Mouse (Mus musculus): Measurements from ENCODE around the gene Tent2. TPM values are rescaled to one million over a fixed set of nuclear protein-coding genes. Genes with fewer than 3 reads are reported as not detected.
"Not testable (repeated sequence)": the region's sequence is repeated elsewhere in the genome, so short reads cannot be mapped to it uniquely, and the experiment has no call there.

Gene Tent2
- 10 to 100 TPM; 26.2 to 34.8 TPM for total RNA-seq (2021)

GRCm38 (mm10) chr13:93191831-93192645, at the start of gene Tent2:
TSS of gene Tent2 (minus strand) at chr13:93192385.
- intact Hi-C loops (cut with DNase I), result loop anchor here (5.0 to 10.0 kb wide), 4 partner anchors 110 to 437 kb away; no protein-coding TSS in a partner anchor
- peak; percentile 94 to 98 for DNase-seq (ENCODE audit: low spot score in 2 of 2)

- DNase-seq (ENCODE audit: low spot score in 2 of 2), result peak in 1 of 2 experiments; percentile 18
- intact Hi-C loops (cut with DNase I), result loop anchor here (5.0 kb wide), 1 partner anchor 489 kb away; no protein-coding TSS in a partner anchor
These were observed 49.0 kb upstream of the Tent2 start for GRCm38 (mm10) chr13:93241180-93241579.

- no peak for DNase-seq (ENCODE audit: low spot score in 2 of 2)
- intact Hi-C loops (cut with DNase I), result no loop called here
These were observed 47.4 kb upstream of the Tent2 start for GRCm38 (mm10) chr13:93239561-93239960.

GRCm38 (mm10) chr13:93239134-93239533, 46.9 kb upstream of the Tent2 start:
- intact Hi-C loops (cut with DNase I), result no loop called here
- DNase-seq (ENCODE audit: low spot score in 2 of 2), result no peak

DNA sequence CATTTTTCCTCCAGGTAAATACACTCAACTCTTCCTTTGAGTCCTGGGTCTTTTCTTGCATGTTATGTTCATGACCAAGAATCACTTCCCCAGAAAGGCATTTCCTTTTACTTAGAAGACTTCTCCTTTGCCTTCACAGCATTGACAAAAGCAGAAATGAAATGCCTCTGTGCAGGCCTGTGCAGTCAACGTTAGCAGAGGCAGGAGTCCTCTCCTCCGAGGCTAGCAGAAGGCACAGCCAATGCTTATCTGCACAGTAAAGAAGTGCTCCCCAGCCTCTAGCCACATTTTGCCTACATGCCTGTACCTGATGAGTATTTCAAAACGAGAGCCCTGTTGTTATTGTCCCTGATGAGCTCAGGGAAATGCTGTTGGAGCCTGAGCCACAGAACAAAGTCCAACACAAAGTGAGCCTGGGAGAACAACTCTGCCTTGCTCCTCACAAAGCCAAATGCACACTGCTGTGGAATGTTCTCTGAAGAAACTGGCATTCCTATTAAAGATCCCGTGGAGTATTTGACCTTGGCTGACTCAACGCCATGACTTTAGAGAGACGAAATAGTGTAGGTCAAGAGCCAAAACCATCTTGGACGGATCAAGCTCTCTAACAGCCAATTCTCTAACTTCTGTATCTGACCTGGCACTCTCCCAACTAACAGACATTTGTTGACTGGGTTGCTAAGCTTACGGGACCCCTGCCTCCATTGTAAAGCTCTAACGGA, 45.7 kb upstream of the Tent2 start:
- DNase-seq (ENCODE audit: low spot score in 2 of 2), result no peak

DNA sequence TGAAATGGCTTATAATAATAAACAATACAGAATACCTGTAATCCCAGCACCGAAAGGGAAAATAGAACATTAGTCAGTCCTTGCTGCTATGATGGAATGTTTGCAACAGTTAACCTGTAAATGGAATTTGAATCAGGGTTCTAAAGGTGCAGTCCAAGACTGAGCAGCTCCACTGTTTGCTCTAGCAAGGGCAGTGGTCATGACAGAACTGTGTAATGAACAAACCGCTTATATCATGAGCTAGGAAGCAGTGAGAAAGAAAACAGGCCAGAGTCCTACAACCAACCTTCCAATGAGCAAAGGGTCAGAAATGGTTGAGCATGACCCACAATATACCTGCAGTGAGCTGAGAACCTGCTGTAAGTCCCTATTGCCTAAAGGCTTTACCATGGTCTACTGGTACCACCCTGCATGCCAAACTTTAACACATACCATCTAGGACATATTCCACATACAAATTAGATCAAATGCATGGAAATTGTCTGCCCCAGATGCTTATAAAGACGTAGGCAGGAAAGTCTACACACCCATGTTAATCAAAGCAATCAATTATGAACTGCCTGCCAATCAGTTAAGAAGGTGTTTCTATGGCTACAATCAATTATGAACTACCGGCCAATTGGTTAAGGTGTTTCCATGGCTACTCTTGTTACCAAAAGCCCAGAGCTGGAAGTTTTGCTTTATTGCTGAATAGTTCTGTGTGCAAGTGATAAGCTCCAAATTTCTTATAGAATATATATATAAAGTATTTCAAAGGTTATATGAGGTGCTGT, 42.3 kb upstream of the Tent2 start:
- DNase-seq (ENCODE audit: low spot score in 2 of 2), result no peak
- intact Hi-C loops (cut with DNase I), result no loop called here

More for the DNA sequence above, 45.7 kb upstream of the Tent2 start:
- intact Hi-C loops (cut with DNase I), result no loop called here

DNA sequence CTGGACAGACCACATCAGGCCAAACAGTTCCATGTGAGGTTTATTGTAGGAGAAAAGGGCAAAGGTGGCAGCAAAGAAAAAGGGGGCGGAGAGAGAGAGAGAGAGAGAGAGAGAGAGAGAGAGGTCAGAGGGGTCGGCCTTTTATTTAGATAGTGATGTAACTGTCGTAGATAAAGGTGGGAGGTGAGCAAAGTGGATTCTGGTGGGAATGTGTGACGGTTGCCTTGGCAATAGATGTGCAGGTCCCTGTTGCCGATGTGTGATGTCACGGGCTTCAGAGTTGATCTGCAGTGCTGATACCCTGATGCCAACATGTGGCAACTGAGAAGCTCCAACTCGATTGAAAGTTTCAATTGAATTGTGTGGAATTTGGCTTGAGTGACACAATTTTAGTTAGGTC, 40.1 kb upstream of the Tent2 start:
- no peak for DNase-seq (ENCODE audit: low spot score in 2 of 2)
- intact Hi-C loops (cut with DNase I), result no loop called here

GRCm38 (mm10) chr13:93231016-93231415, 38.8 kb upstream of the Tent2 start:
- intact Hi-C loops (cut with DNase I), result no loop called here
- no peak for DNase-seq (ENCODE audit: low spot score in 2 of 2)

DNA sequence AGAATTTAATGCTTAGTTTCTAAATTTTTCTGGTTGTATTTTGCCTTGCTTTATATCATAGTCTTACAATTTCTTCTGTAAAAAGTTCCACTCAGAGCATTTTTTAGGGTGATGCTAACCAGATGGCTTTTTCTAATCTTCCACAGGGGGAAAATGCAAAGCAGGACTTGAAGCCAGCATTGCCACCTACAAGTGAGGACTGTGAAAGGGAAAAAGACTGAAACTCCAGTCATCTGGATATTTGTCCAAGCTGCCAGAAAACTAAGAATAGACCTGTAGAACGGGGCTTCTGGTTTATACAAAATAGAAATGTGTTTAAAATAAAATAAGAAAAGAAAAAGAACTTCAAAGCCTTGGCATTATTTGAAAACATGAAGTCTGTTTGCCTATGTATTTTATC, 19.6 kb upstream of the Tent2 start:
- intact Hi-C loops (cut with DNase I), result loop anchor here (1.0 to 5.0 kb wide), 2 partner anchors 36 to 92 kb away; no protein-coding TSS in a partner anchor

GRCm38 (mm10) chr13:93192646-93193026, 451 bp upstream of the Tent2 start:
- intact Hi-C loops (cut with DNase I), result loop anchor here (5.0 to 10.0 kb wide), 4 partner anchors 110 to 438 kb away; no protein-coding TSS in a partner anchor
- no peak for DNase-seq (ENCODE audit: low spot score in 2 of 2)

More for the DNA sequence above, 19.6 kb upstream of the Tent2 start:
- DNase-seq (ENCODE audit: low spot score in 2 of 2), result peak; percentile 29 to 93

- intact Hi-C loops (cut with DNase I), result no loop called here
- no peak for DNase-seq (ENCODE audit: low spot score in 2 of 2)
These were observed 2.8 kb downstream of the Tent2 start for GRCm38 (mm10) chr13:93189416-93189815.

DNA sequence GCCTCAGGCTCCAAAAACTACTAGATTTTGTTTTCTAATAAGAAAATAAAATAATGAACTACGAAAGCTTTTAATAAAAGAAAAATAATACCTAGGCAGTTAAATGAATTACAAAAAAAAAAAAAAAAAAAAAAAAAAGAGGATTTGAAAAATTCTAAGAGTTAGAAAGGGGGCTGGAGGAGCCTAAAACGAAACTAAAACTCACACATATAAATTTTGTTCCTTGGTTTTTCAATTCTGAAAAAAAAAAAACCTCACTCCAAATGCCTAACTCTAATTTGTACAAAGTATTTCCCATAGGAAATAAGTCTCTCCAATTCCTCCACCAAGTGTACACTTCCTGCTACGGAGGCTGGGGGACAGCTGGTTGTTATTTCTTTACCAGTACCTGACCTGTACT, 3.4 kb downstream of the Tent2 start:
- no peak for DNase-seq (ENCODE audit: low spot score in 2 of 2)
- intact Hi-C loops (cut with DNase I), result no loop called here

- intact Hi-C loops (cut with DNase I), result not testable (repeated sequence)
These were observed 4.4 kb downstream of the Tent2 start for GRCm38 (mm10) chr13:93187792-93188191.

GRCm38 (mm10) chr13:93180351-93180750, 11.8 kb downstream of the Tent2 start:
- DNase-seq (ENCODE audit: low spot score in 2 of 2), result no peak
- intact Hi-C loops (cut with DNase I), result no loop called here

More at GRCm38 (mm10) chr13:93187792-93188191, 4.4 kb downstream of the Tent2 start:
- not testable (repeated sequence) for DNase-seq (ENCODE audit: low spot score in 2 of 2)

- intact Hi-C loops (cut with DNase I), result no loop called here
- no peak for DNase-seq (ENCODE audit: low spot score in 2 of 2)
These were observed 12.7 kb downstream of the Tent2 start for GRCm38 (mm10) chr13:93179522-93179921.

- intact Hi-C loops (cut with DNase I), result no loop called here
- DNase-seq (ENCODE audit: low spot score in 2 of 2), result no peak
These were observed 14.6 kb downstream of the Tent2 start for GRCm38 (mm10) chr13:93177571-93177970.

GRCm38 (mm10) chr13:93163303-93163702, 28.9 kb downstream of the Tent2 start:
- intact Hi-C loops (cut with DNase I), result no loop called here
- DNase-seq (ENCODE audit: low spot score in 2 of 2), result no peak

DNA sequence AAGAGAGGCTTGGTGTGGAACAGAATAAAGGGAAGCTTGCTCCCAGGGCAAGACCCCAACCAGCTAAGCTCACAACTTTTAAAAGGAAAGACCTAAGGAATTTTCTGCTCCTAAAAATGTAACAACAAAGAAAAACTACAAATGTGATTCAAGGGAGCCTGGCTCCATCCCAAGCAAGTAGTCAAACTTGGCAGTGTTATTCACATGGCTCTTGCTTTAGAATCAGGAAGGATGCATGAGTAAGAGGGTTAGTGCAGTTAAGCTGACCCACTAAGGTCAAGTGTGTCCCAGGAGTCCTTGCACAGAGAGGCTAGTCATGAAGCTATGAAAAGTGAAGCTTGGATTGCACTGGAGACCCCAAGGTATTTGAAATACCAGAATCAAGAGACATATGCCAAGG, 29.7 kb downstream of the Tent2 start:
- DNase-seq (ENCODE audit: low spot score in 2 of 2), result no peak
- intact Hi-C loops (cut with DNase I), result no loop called here

DNA sequence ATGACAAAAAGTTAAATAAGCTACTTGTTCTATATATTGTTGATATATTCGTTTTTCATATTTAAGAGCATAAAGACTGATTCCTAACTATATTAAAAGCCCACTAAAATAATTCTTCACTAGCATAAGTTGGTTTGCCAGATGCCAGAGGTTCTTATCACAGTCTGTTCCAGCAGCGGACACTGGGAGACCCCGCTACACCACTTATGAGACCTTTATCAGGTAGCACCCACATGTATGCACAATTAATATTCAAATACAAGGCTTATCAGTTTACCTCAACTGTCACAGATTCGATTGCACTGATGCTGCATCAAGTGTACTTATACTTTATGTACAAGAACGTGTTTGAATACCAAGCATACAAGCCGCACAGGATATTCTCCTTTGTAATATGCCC, 33.9 kb downstream of the Tent2 start:
- no peak for DNase-seq (ENCODE audit: low spot score in 2 of 2)
- intact Hi-C loops (cut with DNase I), result no loop called here

DNA sequence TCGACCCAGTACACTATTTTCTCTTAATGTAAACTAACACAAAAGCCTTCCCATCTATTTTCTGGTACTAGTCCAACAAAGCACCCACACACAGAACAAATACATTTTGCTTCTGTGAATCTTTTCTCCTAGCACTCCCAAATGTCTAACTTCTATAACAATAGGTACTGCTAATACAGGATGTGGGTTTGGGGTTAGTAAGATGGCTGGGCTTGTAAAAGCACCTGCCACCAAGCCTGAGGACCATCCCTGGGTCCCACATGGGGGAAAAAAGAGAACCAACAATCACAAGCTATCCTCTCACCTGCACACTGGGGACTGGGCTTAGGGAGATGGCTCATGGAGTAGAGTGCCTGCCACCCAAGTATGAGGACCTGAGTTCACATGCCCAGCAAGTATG, 38.9 kb downstream of the Tent2 start:
- intact Hi-C loops (cut with DNase I), result no loop called here
- no peak for DNase-seq (ENCODE audit: low spot score in 2 of 2)
